Mouse (Mus musculus) natural killer cell, adult 2 months (primary cell): ENCODE measurements around the gene Gm43518.

Source experiments
- DNase-seq, 2 experiments: peaks; one replicate each; pipeline ENCODE4 v3.0.0; 2022; ENCODE audit warnings: low spot score in 2 of 2

The Gm43518 gene

DNA sequence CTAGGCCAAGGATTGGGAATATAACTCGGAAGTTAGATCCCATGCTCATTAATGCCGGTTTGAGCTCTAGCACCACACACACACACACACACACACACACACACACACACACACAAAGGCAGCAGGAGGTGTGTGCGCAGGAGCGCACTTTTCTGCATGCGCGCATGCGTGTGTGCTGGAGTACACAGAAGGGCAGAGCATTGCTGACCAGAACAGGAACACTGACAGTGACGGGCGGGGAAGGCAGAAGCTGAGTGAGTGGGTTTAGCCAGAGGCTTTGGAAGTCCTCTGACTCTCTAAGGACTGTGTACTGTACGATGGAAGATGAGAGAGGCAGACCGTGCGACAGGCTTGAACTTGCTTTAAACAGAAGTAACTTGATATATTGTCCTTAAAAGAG lies 6.3 kb downstream of the Gm43518 start:
- DNase-seq = no peak

GRCm38 (mm10) chr5:123933957-123934591 lies 6.9 kb downstream of the Gm43518 start:
- DNase-seq = no peak

- no peak for DNase-seq
Measured at GRCm38 (mm10) chr5:123935931-123936330, 8.7 kb downstream of the Gm43518 start.

DNA sequence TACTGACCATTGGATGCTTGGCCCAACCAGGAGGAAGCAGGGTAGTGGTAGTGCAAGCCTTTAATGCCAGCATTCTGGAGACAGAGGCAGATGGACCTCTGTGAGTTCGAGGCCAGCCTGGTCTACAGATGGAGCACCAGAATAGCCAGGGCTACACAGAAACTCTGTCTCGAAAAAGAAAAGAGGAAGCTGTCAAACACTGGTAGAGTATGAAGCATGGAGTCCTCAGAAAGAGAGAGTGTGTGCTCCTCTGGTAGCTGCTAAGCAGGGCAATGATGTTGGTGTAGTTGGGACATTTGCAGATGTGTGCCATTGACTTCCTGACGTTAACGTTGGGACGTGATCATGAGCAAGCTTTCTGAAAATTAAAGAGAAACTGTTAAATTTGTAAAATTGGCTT lies 11.3 kb downstream of the Gm43518 start:
- DNase-seq = no peak

- DNase-seq = no peak
Measured at GRCm38 (mm10) chr5:123946546-123946945, 19.3 kb downstream of the Gm43518 start.

DNA sequence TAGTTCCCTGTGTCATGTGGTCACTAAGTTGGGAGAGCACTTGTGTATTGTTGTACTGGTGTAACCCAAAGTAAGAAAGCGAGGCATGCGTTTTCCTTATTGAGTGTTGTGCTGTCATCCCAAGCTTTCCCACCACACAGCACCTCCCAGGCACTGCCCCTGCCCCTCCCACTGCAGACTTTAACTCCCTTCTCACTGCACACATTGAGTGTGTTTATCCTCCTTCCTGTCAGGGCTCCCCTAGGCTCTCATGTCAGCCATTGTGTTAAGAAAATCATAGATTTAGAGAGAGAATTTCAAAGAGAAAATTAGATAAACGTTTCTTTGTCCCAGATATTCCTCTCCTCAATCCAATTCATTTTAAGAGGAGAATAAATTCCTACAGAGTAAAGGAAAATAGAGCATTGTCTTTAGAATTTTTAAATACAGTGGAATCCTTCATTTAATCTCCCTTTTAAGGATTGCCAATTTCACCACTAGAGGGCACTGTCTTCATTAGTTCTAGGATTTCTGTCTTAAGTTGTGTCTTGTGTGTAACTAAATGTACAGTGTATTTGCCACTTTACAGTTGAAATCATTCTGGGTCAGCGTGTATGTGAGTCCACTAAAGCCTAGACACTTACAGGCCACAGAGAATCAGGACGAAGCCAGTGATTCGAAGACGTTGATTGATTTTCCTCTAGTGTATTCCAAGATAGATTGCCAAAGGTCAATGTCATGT lies 20.0 kb downstream of the Gm43518 start:
- peak; percentile 27 to 29 for DNase-seq

DNA sequence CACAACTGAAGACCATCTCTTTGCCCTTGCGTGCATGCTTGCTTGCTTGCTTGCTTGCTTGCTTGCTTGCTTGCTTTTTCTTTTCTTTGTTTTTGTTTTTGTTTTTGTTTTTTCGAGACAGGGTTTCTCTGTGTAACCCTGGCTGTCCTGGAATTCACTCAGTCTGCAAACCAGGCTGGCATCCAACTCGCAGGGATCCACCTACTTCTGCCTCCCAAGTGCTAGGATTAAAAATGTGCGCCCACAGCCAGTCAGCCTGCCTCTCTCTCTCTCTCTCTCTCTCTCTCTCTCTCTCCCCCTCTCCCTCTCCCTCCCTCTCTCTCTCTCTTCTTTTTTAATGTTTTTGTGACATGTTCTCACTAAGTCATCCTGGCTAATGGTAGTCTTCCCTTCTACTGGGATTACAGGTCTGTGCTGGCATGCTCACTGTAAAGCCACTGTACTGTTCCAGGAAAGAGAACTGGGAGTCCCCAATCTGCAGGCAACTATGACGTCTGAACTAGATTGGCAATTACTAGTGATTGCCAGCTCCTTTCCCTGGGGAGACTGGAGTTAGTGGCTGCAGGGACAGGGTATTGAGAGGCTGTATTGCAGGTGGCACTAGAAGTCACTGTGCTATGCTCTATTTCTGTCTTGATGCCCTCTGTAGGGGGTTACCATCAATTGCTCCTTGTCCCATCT lies 25.3 kb downstream of the Gm43518 start:
- DNase-seq = no peak

- DNase-seq = no peak
Measured at GRCm38 (mm10) chr5:123957213-123957612, 30.0 kb downstream of the Gm43518 start.

- DNase-seq = no peak
Measured at GRCm38 (mm10) chr5:123959018-123959417, 31.8 kb downstream of the Gm43518 start.

GRCm38 (mm10) chr5:123960129-123960528 lies 32.9 kb downstream of the Gm43518 start:
- DNase-seq = no peak

DNA sequence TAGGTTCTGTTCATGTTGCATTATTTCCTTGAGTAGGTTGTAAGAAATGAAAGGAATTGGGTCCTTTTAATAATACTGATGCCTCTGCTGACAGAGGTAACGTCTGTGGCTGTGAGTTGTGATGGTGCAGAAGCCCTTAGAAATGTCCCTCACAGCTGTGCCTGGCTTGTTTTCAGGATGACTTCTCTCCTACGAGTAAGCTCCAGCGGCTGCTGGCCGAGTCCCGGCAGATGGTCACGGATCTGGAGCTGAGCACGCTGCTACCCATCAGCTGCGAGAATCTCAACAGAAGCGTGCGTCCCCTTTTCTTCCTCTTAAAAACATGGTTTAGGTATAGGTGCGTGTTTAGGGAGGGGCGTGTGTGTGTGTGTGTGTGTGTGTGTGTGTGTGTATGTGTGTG lies 33.8 kb downstream of the Gm43518 start:
- DNase-seq = no peak

DNA sequence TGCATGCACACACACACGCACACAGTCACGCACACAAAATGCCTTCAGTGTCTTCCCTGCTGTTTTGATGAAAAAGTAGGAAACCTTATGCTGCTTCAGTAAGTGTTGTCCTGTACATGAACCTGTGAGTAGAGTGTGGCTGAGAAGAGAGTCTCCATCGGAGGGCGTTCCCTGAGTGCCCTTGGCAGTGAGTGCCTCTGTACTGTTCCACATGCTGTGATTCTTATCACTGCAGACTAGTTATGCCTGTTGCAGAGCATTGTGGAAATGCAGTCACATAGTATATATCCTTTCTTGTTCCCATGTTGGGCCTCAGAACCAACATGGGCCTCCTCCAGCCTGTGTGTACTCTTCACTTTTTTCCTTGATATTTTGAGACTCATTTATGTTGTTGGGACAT lies 37.0 kb downstream of the Gm43518 start:
- DNase-seq = no peak

DNA sequence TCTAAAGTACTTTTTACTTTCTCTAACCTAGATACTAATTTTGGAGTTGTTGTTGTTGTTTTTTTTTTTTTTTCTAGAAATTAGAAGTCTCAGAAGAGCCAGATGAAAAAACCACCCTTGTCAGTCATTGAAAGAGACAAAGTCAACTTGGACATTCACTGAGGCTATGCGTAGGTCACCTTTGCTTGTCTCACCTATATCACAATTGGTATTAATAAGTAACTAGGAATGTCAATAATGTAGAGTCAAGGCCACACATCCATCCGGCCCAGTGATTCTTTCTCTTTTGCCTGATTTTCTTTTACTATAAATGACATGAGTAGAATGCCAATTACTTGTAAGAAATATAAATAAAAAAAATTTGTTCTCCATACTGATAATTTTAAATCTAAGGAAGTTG lies 39.5 kb downstream of the Gm43518 start:
- DNase-seq = no peak

- no peak for DNase-seq
Measured at GRCm38 (mm10) chr5:123968468-123968867, 41.2 kb downstream of the Gm43518 start.

DNA sequence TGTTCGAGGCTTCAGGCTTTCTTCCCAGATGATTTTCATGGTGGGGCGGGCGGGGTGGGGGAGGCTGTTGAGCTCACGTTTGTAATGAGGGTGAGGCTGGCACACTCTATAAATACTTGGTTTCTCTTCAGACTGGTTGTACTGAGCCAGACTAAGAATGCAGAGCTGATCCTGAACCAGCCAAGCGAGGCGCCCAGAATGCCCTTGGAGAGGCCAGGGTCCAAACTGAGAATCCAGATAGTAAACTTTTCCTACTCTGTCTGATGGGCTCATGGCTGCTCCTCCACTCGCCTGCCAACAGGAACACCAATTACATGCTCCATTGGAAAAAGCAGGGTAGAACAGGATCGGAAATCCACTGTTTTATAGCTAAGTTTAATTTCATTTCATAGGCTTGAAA lies 42.0 kb downstream of the Gm43518 start:
- no peak for DNase-seq

GRCm38 (mm10) chr5:123970576-123970975 lies 43.4 kb downstream of the Gm43518 start:
- DNase-seq = no peak

GRCm38 (mm10) chr5:123972453-123972852 lies 45.2 kb downstream of the Gm43518 start:
- no peak for DNase-seq

- peak; percentile 68 to 86 for DNase-seq
Measured at GRCm38 (mm10) chr5:123973299-123974178, 46.3 kb downstream of the Gm43518 start, which contains the start of gene Hip1r. Gene Hip1r (plus strand): TSS chr5:123973628.

GRCm38 (mm10) chr5:123974179-123974485 lies 46.9 kb downstream of the Gm43518 start:
- peak in 1 of 2 experiments; percentile 27 for DNase-seq

DNA sequence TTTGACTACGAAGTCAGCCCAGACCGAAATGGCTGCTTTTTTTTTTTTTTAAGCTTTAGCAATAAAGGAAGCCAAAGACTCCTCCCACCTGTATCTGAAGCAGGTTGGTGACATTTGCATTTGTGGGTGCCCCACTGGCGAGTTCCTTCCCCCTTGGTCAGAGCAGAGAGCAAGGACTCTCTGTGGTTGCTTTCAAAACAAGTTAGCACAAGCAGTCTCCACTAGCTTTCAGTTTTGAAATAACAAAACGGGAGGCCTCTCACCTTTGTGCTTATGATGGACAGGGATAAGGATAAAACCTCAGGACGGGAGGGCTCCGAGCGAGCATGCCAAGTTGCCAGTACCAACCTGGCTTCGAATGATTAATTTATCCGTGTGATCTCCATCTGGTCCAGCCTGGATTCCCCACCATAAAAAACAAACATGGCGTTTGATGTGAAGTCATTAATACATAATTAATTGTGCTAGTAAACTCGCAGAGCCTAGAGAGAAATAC lies 47.4 kb downstream of the Gm43518 start:
- peak; percentile 85 for DNase-seq

DNA sequence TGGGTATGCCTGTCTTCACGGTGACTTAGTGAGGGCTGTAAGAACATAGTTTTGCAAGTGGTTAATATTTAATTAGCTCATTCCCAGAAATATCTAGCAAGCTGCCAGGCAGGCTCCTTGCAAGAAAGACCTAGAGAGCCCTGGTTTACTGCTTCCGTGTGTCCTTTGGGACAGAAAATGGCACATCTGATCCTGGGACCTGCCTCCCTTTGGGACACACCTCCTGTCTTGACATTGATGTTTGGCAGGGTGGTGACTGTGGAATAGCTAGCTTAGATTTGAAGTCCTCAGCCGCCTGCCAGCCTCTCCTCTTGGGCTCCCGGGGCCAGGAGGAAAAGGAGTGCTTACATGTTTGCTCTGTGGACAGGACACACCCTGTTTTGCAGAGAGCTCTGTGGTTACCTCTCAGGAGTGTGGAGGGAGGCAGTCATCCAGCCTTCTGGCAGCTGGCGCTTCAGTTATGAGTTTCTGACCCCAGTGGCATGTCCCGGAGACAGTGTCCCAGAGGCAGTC lies 48.5 kb downstream of the Gm43518 start:
- no peak for DNase-seq

- DNase-seq = no peak
Measured at GRCm38 (mm10) chr5:123977231-123977630, 50.0 kb downstream of the Gm43518 start.
